Mouse (Mus musculus): Measurements from ENCODE around the gene Rhbdd1.

Rhbdd1 gene

DNA sequence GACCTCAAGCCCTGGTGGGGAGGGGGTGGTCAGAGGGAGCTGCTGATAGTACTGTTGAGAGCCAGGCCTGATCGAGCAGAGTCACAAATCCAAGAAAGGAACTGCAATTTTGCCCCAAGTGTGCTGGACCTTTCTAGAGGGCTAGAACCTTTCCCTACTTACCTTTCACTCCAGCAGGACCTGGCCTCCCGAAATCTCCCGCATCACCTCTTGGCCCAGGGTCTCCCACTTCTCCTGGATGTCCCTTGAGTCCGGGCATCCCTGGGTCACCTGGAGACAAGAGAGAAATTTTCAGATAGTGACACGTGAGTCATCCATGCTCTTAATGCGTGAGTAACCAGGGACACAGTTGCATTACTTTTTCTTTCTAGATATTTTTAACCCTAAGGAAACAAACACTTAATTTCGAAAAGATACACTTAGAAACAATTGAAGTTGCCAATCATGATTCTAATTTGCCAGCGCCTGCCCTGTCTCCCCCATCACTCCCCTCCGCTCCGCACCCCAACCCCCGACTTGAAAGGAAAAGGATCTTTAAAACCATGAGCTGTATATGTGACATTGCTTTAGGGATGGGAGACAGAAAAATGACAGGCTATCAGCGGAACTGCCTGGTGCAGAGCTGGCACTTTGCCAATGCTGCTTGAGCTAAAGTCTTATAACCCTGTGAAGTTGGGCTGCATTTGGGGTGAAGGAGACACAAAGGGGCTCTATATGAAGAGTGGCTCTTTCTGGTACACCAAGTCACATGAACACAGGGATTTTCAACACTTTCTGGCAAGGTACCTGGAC lies 163.6 kb downstream of the Rhbdd1 start:
- no peak for DNase-seq (ENCODE audit: low read depth, low spot score)

DNA sequence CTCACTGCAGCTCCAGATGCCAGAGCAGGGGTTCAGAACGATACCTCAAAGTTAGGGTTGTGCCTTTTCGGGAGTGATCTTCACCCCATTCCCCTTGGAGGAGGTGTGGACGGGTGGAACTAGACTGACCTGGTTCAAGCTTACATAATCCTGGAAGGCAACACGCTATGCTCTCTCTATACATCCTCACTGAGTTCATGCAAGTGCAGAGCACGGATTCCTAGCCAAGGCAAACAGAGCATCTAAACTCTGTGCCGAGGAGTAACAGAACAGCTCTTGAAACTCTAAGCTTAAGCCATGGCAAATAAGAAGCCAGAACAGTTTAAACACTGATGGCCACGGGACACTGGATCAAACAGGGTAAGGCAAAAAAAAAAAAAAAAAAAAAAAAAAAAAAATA lies 166.1 kb downstream of the Rhbdd1 start:
- DNase-seq (ENCODE audit: low read depth, low spot score), result no peak

- DNase-seq (ENCODE audit: low read depth, low spot score), result no peak
These were observed 170.1 kb downstream of the Rhbdd1 start for GRCm38 (mm10) chr1:82486371-82486770.

GRCm38 (mm10) chr1:82491954-82492353 lies 175.7 kb downstream of the Rhbdd1 start:
- DNase-seq (ENCODE audit: low read depth, low spot score), result no peak
